Mouse (Mus musculus) C2C12 (cell line): Measurements from ENCODE around the gene Alox5. TPM values are rescaled to one million over a fixed set of nuclear protein-coding genes. Genes with fewer than 3 reads are reported as not detected.

Experiments
- H3K27me3 ChIP-seq: one replicate; pipeline ENCODE4 v1.6.1; 2011; ENCODE audit not compliant: control insufficient read depth, insufficient read depth, insufficient read length
- H3K36me3 ChIP-seq: one replicate; pipeline ENCODE4 v1.6.1; 2011; ENCODE audit not compliant: control insufficient read depth, insufficient read depth
- H3K4me3 ChIP-seq: one replicate; pipeline ENCODE4 v1.5.1; 2011; ENCODE audit warnings: mild to moderate bottlenecking, control low read depth; ENCODE audit not compliant: poor library complexity, insufficient read depth, severe bottlenecking
- H3K79me2 ChIP-seq: one replicate; pipeline ENCODE4 v1.6.1; 2011; ENCODE audit not compliant: control insufficient read depth, insufficient read depth
- H3K79me3 ChIP-seq: one replicate; pipeline ENCODE4 v1.6.1; 2011; ENCODE audit warnings: low read depth, control low read depth
- H3ac ChIP-seq: one replicate; pipeline ENCODE3; 2011; ENCODE audit warnings: low read depth; ENCODE audit not compliant: control insufficient read depth, insufficient read length
- CEBPB ChIP-seq: IDR thresholded peaks from one replicate; pipeline ENCODE4 v1.6.1; 2011; ENCODE audit warnings: low read depth, mild to moderate bottlenecking, control low read depth, moderate library complexity
- CTCF ChIP-seq: IDR thresholded peaks from one replicate; pipeline ENCODE4 v1.5.1; 2011; ENCODE audit not compliant: control insufficient read depth, insufficient read depth, insufficient read length
- FOSL1 ChIP-seq: IDR thresholded peaks from one replicate; pipeline ENCODE4 v1.8.0; 2011; ENCODE audit warnings: mild to moderate bottlenecking, low read length; ENCODE audit not compliant: poor library complexity, insufficient read depth, severe bottlenecking
- MAX ChIP-seq: IDR thresholded peaks from one replicate; pipeline ENCODE4 v1.6.1; 2011; ENCODE audit warnings: mild to moderate bottlenecking, control low read depth
- MYOD1 ChIP-seq: IDR thresholded peaks from one replicate; pipeline ENCODE4 v1.6.1; 2011; ENCODE audit warnings: low read depth; ENCODE audit not compliant: control insufficient read depth, insufficient read length
- MYOG ChIP-seq: IDR thresholded peaks from one replicate; pipeline ENCODE4 v1.6.1; 2011; ENCODE audit not compliant: control insufficient read depth, insufficient read length; ENCODE audit errors: extremely low read depth
- USF1 ChIP-seq: IDR thresholded peaks from one replicate; pipeline ENCODE4 v1.6.1; 2011; ENCODE audit warnings: low read depth, mild to moderate bottlenecking, control low read depth, moderate library complexity
- polyA plus RNA-seq: library from polyadenylated mRNA; unstranded; fragments of >200 nt; fragmentation: generic; extraction: Trizol; gene quantifications from one replicate; pipeline ENCODE4 v1.2.1, GENCODE M21; 2012; ENCODE audit warnings: missing spikeins

The Alox5 gene
- polyA plus RNA-seq, 1 experiment: 7.1 TPM

DNA sequence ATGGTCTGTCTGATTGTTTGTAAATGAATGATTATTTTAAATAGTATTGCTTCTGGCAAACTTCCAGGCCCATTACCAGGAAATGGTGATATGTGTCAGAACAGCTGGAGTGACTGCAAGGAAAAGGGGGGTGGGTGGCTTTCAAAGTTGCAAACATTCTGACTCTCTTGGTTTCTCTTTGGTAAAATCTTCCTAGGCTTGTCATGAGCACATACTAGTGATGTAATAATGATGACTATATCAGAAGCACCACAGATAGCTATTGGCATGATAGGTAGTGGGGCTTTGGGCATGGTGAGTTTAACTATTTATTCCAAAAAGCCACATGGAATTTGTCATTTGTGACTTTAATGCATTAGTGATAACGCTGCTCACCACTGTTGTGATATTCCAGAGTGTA lies 86.8 kb downstream of the Alox5 start:
- H3K79me3 ChIP-seq: peaks cover 11% of the 10 kb centered on the region
- H3ac ChIP-seq: no peak overlapping the region
- H3K36me3 ChIP-seq: no peaks in the 10 kb centered on the region
- H3K4me3 ChIP-seq: no peak overlapping the region
- H3K79me2 ChIP-seq: peaks cover 50% of the 10 kb centered on the region
- H3K27me3 ChIP-seq: no peaks in the 10 kb centered on the region
- TF ChIP-seq MYOD1 (no peak), USF1 (no peak), MYOG (no peak), MAX (no peak), FOSL1 (no peak)

DNA sequence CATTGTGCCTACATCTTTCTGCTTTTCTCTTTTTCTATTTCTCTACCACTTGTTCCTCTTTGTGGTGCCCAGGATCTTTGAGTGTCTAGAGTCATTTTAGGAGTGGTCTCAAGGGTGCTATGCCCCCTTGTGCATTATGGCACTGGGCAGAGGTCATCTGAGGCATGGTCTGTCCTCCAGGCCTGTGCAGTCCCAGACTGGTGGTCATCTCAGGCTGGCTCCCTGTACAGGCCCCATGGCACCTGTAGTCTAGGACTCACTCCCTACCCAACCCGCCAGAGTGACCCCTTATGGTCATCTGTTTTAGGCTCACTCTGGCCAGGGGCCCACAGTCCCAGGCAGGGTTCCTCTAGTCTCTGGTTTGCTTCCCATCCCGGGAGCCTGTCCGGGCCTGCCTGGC lies 89.5 kb downstream of the Alox5 start:
- Histone ChIP-seq H3K79me3 (peaks cover 12% of the 10 kb centered on the region), H3K27me3 (no peaks in the 10 kb centered on the region), H3K36me3 (no peaks in the 10 kb centered on the region), H3K4me3 (no peak overlapping the region), H3ac (no peak overlapping the region), H3K79me2 (peaks cover 50% of the 10 kb centered on the region)
- TF ChIP-seq CTCF (no peak), CEBPB (no peak), MYOD1 (no peak), USF1 (no peak), MYOG (no peak), MAX (no peak), FOSL1 (no peak)

DNA sequence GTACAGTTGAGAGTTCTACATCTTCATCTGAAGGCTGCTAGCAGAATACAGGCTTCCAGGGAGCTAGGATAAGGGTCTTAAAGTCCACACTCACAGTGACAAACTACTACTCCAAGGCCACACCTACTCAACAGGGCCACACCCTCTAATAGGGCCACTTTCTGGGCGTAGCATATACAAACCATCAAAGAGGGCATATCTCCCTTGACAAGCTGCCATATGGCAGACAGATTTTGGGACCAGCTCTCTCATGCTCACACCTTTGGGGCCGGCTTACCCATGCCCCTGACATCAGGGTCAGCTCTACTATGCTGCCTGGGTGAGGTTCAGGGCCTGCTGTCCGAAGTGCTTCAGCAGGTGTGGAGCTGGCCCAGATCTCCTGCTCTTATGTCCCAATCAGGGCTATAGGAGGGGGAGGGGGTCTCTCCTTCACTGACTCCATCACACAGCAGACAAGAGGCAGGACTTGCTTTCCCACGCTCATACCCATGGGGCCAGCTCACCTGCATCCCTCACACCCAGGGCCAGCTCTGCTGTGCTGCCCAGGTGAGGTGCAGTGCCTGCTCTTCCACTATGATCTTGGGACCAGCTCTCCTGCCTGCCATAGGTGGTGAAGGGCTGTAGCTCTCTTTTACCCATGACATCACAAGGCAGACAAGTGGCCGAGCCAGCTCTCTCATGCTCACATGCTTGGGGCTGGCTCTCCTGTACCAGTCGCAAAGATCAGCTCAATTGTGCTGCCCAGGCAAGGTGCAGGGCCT lies 90.6 kb downstream of the Alox5 start:
- H3K79me2 ChIP-seq: peaks cover 50% of the 10 kb centered on the region
- H3K4me3 ChIP-seq: no peak overlapping the region
- no peak for TF ChIP-seq CEBPB
- TF ChIP-seq CTCF: no peak
- no peak for TF ChIP-seq MYOG
- TF ChIP-seq FOSL1: no peak
- no peak for TF ChIP-seq MYOD1
- TF ChIP-seq USF1: no peak
- no peak for TF ChIP-seq MAX
- no peaks in the 10 kb centered on the region for H3K36me3 ChIP-seq
- no peak overlapping the region for H3ac ChIP-seq
- no peaks in the 10 kb centered on the region for H3K27me3 ChIP-seq
- peaks cover 12% of the 10 kb centered on the region for H3K79me3 ChIP-seq

DNA sequence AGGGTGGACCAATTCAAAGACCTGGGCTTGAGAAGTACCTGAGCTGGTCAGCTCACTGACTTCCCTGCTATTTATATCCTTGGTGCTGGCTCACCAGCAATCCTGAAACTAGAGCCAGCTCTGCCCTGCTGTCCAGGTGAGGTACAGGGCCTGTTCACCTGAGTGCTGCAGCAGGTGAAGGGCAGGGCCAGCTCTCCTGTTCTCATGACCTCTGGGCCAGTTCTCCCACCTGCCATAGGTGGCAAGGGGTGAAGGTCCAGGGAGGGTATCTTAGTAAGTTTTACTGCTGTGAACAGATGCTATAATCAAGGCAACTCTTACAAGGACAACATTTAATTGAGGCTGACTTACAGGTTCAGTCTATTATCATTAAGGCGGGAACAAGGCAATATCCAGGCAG lies 91.2 kb downstream of the Alox5 start:
- Histone ChIP-seq H3K79me3 (peaks cover 12% of the 10 kb centered on the region), H3K27me3 (no peaks in the 10 kb centered on the region), H3K79me2 (peaks cover 49% of the 10 kb centered on the region), H3K4me3 (no peak overlapping the region), H3ac (no peak overlapping the region), H3K36me3 (no peaks in the 10 kb centered on the region)
- TF ChIP-seq USF1 (no peak), CTCF (no peak), MYOG (no peak), MAX (no peak), MYOD1 (no peak), FOSL1 (no peak), CEBPB (no peak)

DNA sequence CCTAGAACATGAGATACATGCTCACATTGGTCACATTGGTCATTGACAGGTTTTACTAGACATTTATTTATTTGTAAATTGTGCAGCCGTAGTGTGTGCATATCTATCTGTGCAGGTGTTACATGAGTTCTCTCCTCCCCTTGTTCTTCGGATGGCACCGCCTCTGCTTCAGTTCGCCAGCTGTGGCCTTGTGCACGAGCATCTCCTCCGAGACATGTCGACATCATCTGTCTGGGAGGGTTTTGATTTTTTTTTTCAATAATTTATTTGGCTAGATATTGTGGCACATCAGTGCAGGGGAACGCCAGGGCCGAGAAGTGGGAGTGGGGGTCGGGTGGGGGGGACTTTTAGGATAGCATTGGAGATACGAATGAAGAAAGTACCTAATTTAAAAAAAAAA lies 93.0 kb downstream of the Alox5 start:
- H3K4me3 ChIP-seq: no peak overlapping the region
- no peaks in the 10 kb centered on the region for H3K27me3 ChIP-seq
- H3ac ChIP-seq: no peak overlapping the region
- H3K36me3 ChIP-seq: no peaks in the 10 kb centered on the region
- H3K79me3 ChIP-seq: peaks cover 12% of the 10 kb centered on the region
- TF ChIP-seq MAX (no peak), MYOG (no peak), FOSL1 (no peak), MYOD1 (no peak), USF1 (no peak), CTCF (no peak), CEBPB (no peak)
- peaks cover 33% of the 10 kb centered on the region for H3K79me2 ChIP-seq

DNA sequence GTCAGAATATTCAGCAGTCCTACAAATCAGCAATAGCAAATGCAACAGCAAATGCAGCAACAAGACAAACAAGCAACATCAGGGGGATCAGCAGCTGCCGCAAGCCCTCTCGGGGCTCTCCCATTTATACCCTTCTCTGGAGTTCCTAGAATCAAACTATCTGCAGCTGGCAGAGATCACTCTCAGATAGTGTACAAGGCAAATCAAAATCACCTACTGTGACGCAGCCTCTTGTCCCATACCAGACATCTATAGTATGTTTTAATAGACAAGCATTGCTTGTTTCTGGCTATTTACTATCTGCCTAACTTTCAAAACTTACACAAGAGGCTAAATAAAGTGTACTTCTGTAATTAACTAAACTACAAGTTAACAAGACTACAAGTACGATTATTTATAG lies 99.0 kb downstream of the Alox5 start:
- Histone ChIP-seq H3K27me3 (no peaks in the 10 kb centered on the region), H3K36me3 (no peaks in the 10 kb centered on the region)
- TF ChIP-seq USF1 (no peak), CTCF (no peak), FOSL1 (no peak), MYOD1 (no peak), MAX (no peak), MYOG (no peak), CEBPB (no peak)

More for the DNA sequence above, 99.0 kb downstream of the Alox5 start:
- Histone ChIP-seq H3K79me3 (peaks cover 25% of the 10 kb centered on the region), H3K79me2 (peaks cover 12% of the 10 kb centered on the region), H3K4me3 (no peak overlapping the region), H3ac (no peak overlapping the region)
